Mouse (Mus musculus): Measurements from ENCODE around the gene Bbs1. TPM values are rescaled to one million over a fixed set of nuclear protein-coding genes. Genes with fewer than 3 reads are reported as not detected.
A peak's percentile ranks its signal among the peaks of the same experiment; 100 is the strongest.

The Bbs1 gene
- total and polyA plus RNA-seq, 3 experiments, result 1.2 to 1.9 TPM; not detected in 1

- peak; percentile 99 for TF ChIP-seq MXI1 (IDR thresholded peaks at IDR 0.05; ENCODE audit: low read depth, low read length)
Observed at GRCm38 (mm10) chr19:4839149-4839548, 67.3 kb downstream of the Bbs1 start, which contains the start of the genes Ccs and Ccdc87 (continued).

- peak overlapping the region; percentile 74 for H3K9ac ChIP-seq (ENCODE audit: control insufficient read depth, low read depth, low read length, poor library complexity, severe bottlenecking)
- peaks cover 8% of the 10 kb centered on the region for H3K79me2 ChIP-seq (ENCODE audit: control insufficient read depth, insufficient read depth, low read length, poor library complexity)
- peaks cover 0 to 6% of the 10 kb centered on the region in 2 experiments; a peak in 2 of 4 replicates for H3K36me3 ChIP-seq (ENCODE audit: control insufficient read depth in 1 of 2, insufficient read depth in 2 of 2, low read length in 2 of 2)
- TF ChIP-seq MYC (IDR thresholded peaks at IDR 0.05; ENCODE audit: low read depth, low read length), result peak; percentile 67; the same call in 1 of the 2 replicates
- TF ChIP-seq GABPA (IDR thresholded peaks at IDR 0.05; ENCODE audit: low read depth, low read length), result no peak
- TF ChIP-seq MXI1 (IDR thresholded peaks at IDR 0.05; ENCODE audit: low read depth, low read length), result no peak
- no peak for DNase-seq (ENCODE audit: low read depth, low spot score)
- no peaks in the 10 kb centered on the region for H3K27me3 ChIP-seq (ENCODE audit: control insufficient read depth in 1 of 2, insufficient read depth in 2 of 2, low read length in 2 of 2)
- H3K4me1 ChIP-seq (ENCODE audit: control insufficient read depth in 1 of 2, insufficient read depth in 2 of 2, low read length in 2 of 2), result peaks cover 17 to 19% of the 10 kb centered on the region in 2 experiments
- H3K27ac ChIP-seq (ENCODE audit: control insufficient read depth, low read depth, low read length), result no peak overlapping the region
- H3K4me3 ChIP-seq (ENCODE audit: control insufficient read depth in 1 of 2, insufficient read depth in 1 of 2, low read depth in 2 of 2, low read length in 2 of 2), result peak overlapping the region; percentile 77 to 91
- no peaks in the 10 kb centered on the region for H3K9me3 ChIP-seq (replicated peaks; ENCODE audit: insufficient read depth, low read length)
Observed at GRCm38 (mm10) chr19:4838526-4839140, 67.8 kb downstream of the Bbs1 start.

GRCm38 (mm10) chr19:4837049-4837448, 69.4 kb downstream of the Bbs1 start:
- peaks cover 11 to 19% of the 10 kb centered on the region in 2 experiments for H3K4me1 ChIP-seq (ENCODE audit: control insufficient read depth in 1 of 2, insufficient read depth in 2 of 2, low read length in 2 of 2)
- no peak overlapping the region for H3K27ac ChIP-seq (ENCODE audit: control insufficient read depth, low read depth, low read length)
- no peaks in the 10 kb centered on the region for H3K9me3 ChIP-seq (replicated peaks; ENCODE audit: insufficient read depth, low read length)
- DNase-seq (ENCODE audit: low read depth, low spot score), result no peak
- no peaks in the 10 kb centered on the region for H3K27me3 ChIP-seq (ENCODE audit: control insufficient read depth in 1 of 2, insufficient read depth in 2 of 2, low read length in 2 of 2)
- H3K79me2 ChIP-seq (ENCODE audit: control insufficient read depth, insufficient read depth, low read length, poor library complexity), result peaks cover 8% of the 10 kb centered on the region
- no peak overlapping the region for H3K4me3 ChIP-seq (ENCODE audit: control insufficient read depth in 1 of 2, insufficient read depth in 1 of 2, low read depth in 2 of 2, low read length in 2 of 2)
- no peak for TF ChIP-seq EP300 (IDR thresholded peaks at IDR 0.05; ENCODE audit: low read depth in 1 of 2, low read length in 2 of 2)
- no peak for TF ChIP-seq SIN3A (IDR thresholded peaks at IDR 0.05; ENCODE audit: low read length)
- TF ChIP-seq ZKSCAN1 (IDR thresholded peaks at IDR 0.05; ENCODE audit: low read depth, low read length), result no peak
- no peak for TF ChIP-seq MXI1 (IDR thresholded peaks at IDR 0.05; ENCODE audit: low read depth, low read length)
- peaks cover 0 to 6% of the 10 kb centered on the region in 2 experiments; a peak in 3 of 4 replicates for H3K36me3 ChIP-seq (ENCODE audit: control insufficient read depth in 1 of 2, insufficient read depth in 2 of 2, low read length in 2 of 2)
- no peak overlapping the region for H3K9ac ChIP-seq (ENCODE audit: control insufficient read depth, low read depth, low read length, poor library complexity, severe bottlenecking)

Other genes with a start within 250 kb of the Bbs1 start
- 0.39 and 2.1 TPM in 2 replicates for gene Gm960, start 208.0 kb downstream of the Bbs1 start, total RNA-seq (2012; rRNA removed)
- 1 to 10 TPM in 1 of 2 experiments, not detected in 1; 2.3 TPM for gene Gm960, start 208.0 kb downstream of the Bbs1 start, polyA plus RNA-seq (2012; ENCODE audit: insufficient read depth in 1 of 2, insufficient read length in 2 of 2, low read depth in 1 of 2, low replicate concordance in 2 of 2, missing spikeins in 1 of 2)
- gene Sptbn2, start 195.5 kb downstream of the Bbs1 start, total RNA-seq (2012; rRNA removed), result 0.20 and 0.31 TPM in 2 replicates
- gene Sptbn2, start 195.5 kb downstream of the Bbs1 start, polyA plus RNA-seq (2012; ENCODE audit: insufficient read depth in 1 of 2, insufficient read length in 2 of 2, low read depth in 1 of 2, low replicate concordance in 2 of 2, missing spikeins in 1 of 2), result under 1 TPM in 1 of 2 experiments, not detected in 1; 0.79 TPM
- gene Rbm4b, start 150.1 kb downstream of the Bbs1 start, total RNA-seq (2012; rRNA removed), result 7.0 and 7.4 TPM in 2 replicates
- gene Rbm4b, start 150.1 kb downstream of the Bbs1 start, polyA plus RNA-seq (2012; ENCODE audit: insufficient read depth in 1 of 2, insufficient read length in 2 of 2, low read depth in 1 of 2, low replicate concordance in 2 of 2, missing spikeins in 1 of 2), result 10 to 100 TPM in 1 of 2 experiments, not detected in 1; 11.1 TPM
- gene Rbm4, start 112.7 kb downstream of the Bbs1 start, total RNA-seq (2012; rRNA removed), result 51.6 and 57.1 TPM in 2 replicates
- gene Rbm4, start 112.7 kb downstream of the Bbs1 start, polyA plus RNA-seq (2012; ENCODE audit: insufficient read depth in 1 of 2, insufficient read length in 2 of 2, low read depth in 1 of 2, low replicate concordance in 2 of 2, missing spikeins in 1 of 2), result 10 to 100 TPM in 1 of 2 experiments, not detected in 1; 31.4 TPM
- gene Gm21992, start 95.0 kb downstream of the Bbs1 start, total RNA-seq (2012; rRNA removed), result 10.6 and 10.8 TPM in 2 replicates
- 10 to 100 TPM in 1 of 2 experiments, not detected in 1; 21.9 TPM for gene Gm21992, start 95.0 kb downstream of the Bbs1 start, polyA plus RNA-seq (2012; ENCODE audit: insufficient read depth in 1 of 2, insufficient read length in 2 of 2, low read depth in 1 of 2, low replicate concordance in 2 of 2, missing spikeins in 1 of 2)
- 44.7 and 49.0 TPM in 2 replicates for gene Rbm14, start 95.0 kb downstream of the Bbs1 start, total RNA-seq (2012; rRNA removed)
- 10 to 100 TPM in 1 of 2 experiments, not detected in 1; 82.3 TPM for gene Rbm14, start 95.0 kb downstream of the Bbs1 start, polyA plus RNA-seq (2012; ENCODE audit: insufficient read depth in 1 of 2, insufficient read length in 2 of 2, low read depth in 1 of 2, low replicate concordance in 2 of 2, missing spikeins in 1 of 2)
- gene Ccs, start 67.3 kb downstream of the Bbs1 start, total RNA-seq (2012; rRNA removed), result 43.3 and 48.3 TPM in 2 replicates
- gene Ccs, start 67.3 kb downstream of the Bbs1 start, polyA plus RNA-seq (2012; ENCODE audit: insufficient read depth in 1 of 2, insufficient read length in 2 of 2, low read depth in 1 of 2, low replicate concordance in 2 of 2, missing spikeins in 1 of 2), result 10 to 100 TPM in 1 of 2 experiments, not detected in 1; 56.6 TPM
- gene Ccdc87, start 67.3 kb downstream of the Bbs1 start, total RNA-seq (2012; rRNA removed), result 0.04 TPM in 1 of 2 replicates, not detected in the other
- gene Ccdc87, start 67.3 kb downstream of the Bbs1 start, polyA plus RNA-seq (2012; ENCODE audit: insufficient read depth in 1 of 2, insufficient read length in 2 of 2, low read depth in 1 of 2, low replicate concordance in 2 of 2, missing spikeins in 1 of 2), result under 1 TPM in 1 of 2 experiments, not detected in 1; 0.06 TPM
- not detected in 2 replicates for gene Ctsf, start 51.5 kb downstream of the Bbs1 start, total RNA-seq (2012; rRNA removed)
- gene Ctsf, start 51.5 kb downstream of the Bbs1 start, polyA plus RNA-seq (2012; ENCODE audit: insufficient read depth in 1 of 2, insufficient read length in 2 of 2, low read depth in 1 of 2, low replicate concordance in 2 of 2, missing spikeins in 1 of 2), result not detected
- 1.0 and 1.3 TPM in 2 replicates for gene Actn3, start 28.7 kb downstream of the Bbs1 start, total RNA-seq (2012; rRNA removed)
- gene Actn3, start 28.7 kb downstream of the Bbs1 start, polyA plus RNA-seq (2012; ENCODE audit: insufficient read depth in 1 of 2, insufficient read length in 2 of 2, low read depth in 1 of 2, low replicate concordance in 2 of 2, missing spikeins in 1 of 2), result under 1 TPM in 1 of 2 experiments, not detected in 1; 0.65 TPM
- 12.9 and 15.8 TPM in 2 replicates for gene Zdhhc24, start 28.0 kb downstream of the Bbs1 start, total RNA-seq (2012; rRNA removed)
- gene Zdhhc24, start 28.0 kb downstream of the Bbs1 start, polyA plus RNA-seq (2012; ENCODE audit: insufficient read depth in 1 of 2, insufficient read length in 2 of 2, low read depth in 1 of 2, low replicate concordance in 2 of 2, missing spikeins in 1 of 2), result 10 to 100 TPM in 1 of 2 experiments, not detected in 1; 21.1 TPM
- 58.7 and 59.4 TPM in 2 replicates for gene Dpp3, start 21.7 kb upstream of the Bbs1 start, total RNA-seq (2012; rRNA removed)
- 10 to 100 TPM in 1 of 2 experiments, not detected in 1; 82.7 TPM for gene Dpp3, start 21.7 kb upstream of the Bbs1 start, polyA plus RNA-seq (2012; ENCODE audit: insufficient read depth in 1 of 2, insufficient read length in 2 of 2, low read depth in 1 of 2, low replicate concordance in 2 of 2, missing spikeins in 1 of 2)
- gene Peli3, start 36.5 kb upstream of the Bbs1 start, total RNA-seq (2012; rRNA removed), result 0.08 TPM in 1 of 2 replicates, not detected in the other
- gene Peli3, start 36.5 kb upstream of the Bbs1 start, polyA plus RNA-seq (2012; ENCODE audit: insufficient read depth in 1 of 2, insufficient read length in 2 of 2, low read depth in 1 of 2, low replicate concordance in 2 of 2, missing spikeins in 1 of 2), result under 1 TPM in 1 of 2 experiments, not detected in 1; 0.33 TPM
- 98.5 and 108 TPM in 2 replicates for gene Mrpl11, start 55.5 kb upstream of the Bbs1 start, total RNA-seq (2012; rRNA removed)
- 100 to 1,000 TPM; 124 to 317 TPM for gene Mrpl11, start 55.5 kb upstream of the Bbs1 start, polyA plus RNA-seq (2012; ENCODE audit: insufficient read depth in 1 of 2, insufficient read length in 2 of 2, low read depth in 1 of 2, low replicate concordance in 2 of 2, missing spikeins in 1 of 2)
- not detected in 2 replicates for gene Npas4, start 83.7 kb upstream of the Bbs1 start, total RNA-seq (2012; rRNA removed)
- gene Npas4, start 83.7 kb upstream of the Bbs1 start, polyA plus RNA-seq (2012; ENCODE audit: insufficient read depth in 1 of 2, insufficient read length in 2 of 2, low read depth in 1 of 2, low replicate concordance in 2 of 2, missing spikeins in 1 of 2), result not detected
- 2.1 and 3.2 TPM in 2 replicates for gene Slc29a2, start 117.2 kb upstream of the Bbs1 start, total RNA-seq (2012; rRNA removed)
- gene Slc29a2, start 117.2 kb upstream of the Bbs1 start, polyA plus RNA-seq (2012; ENCODE audit: insufficient read depth in 1 of 2, insufficient read length in 2 of 2, low read depth in 1 of 2, low replicate concordance in 2 of 2, missing spikeins in 1 of 2), result 10 to 100 TPM in 1 of 2 experiments, not detected in 1; 10.9 TPM
- 6.9 and 7.8 TPM in 2 replicates for gene B4gat1, start 132.2 kb upstream of the Bbs1 start, total RNA-seq (2012; rRNA removed)
- gene B4gat1, start 132.2 kb upstream of the Bbs1 start, polyA plus RNA-seq (2012; ENCODE audit: insufficient read depth in 1 of 2, insufficient read length in 2 of 2, low read depth in 1 of 2, low replicate concordance in 2 of 2, missing spikeins in 1 of 2), result 1 to 10 TPM in 1 of 2 experiments, not detected in 1; 9.6 TPM
- gene AC124502.3, start 132.3 kb upstream of the Bbs1 start, total RNA-seq (2012; rRNA removed), result 1.1 and 2.1 TPM in 2 replicates
- under 1 TPM in 1 of 2 experiments, not detected in 1; 0.75 TPM for gene AC124502.3, start 132.3 kb upstream of the Bbs1 start, polyA plus RNA-seq (2012; ENCODE audit: insufficient read depth in 1 of 2, insufficient read length in 2 of 2, low read depth in 1 of 2, low replicate concordance in 2 of 2, missing spikeins in 1 of 2)
- gene Brms1, start 134.7 kb upstream of the Bbs1 start, total RNA-seq (2012; rRNA removed), result 22.3 and 29.6 TPM in 2 replicates
- 10 to 100 TPM in 1 of 2 experiments, not detected in 1; 78.6 TPM for gene Brms1, start 134.7 kb upstream of the Bbs1 start, polyA plus RNA-seq (2012; ENCODE audit: insufficient read depth in 1 of 2, insufficient read length in 2 of 2, low read depth in 1 of 2, low replicate concordance in 2 of 2, missing spikeins in 1 of 2)
- 0.33 and 0.42 TPM in 2 replicates for gene Rin1, start 143.9 kb upstream of the Bbs1 start, total RNA-seq (2012; rRNA removed)
- 1 to 10 TPM in 1 of 2 experiments, not detected in 1; 1.3 TPM for gene Rin1, start 143.9 kb upstream of the Bbs1 start, polyA plus RNA-seq (2012; ENCODE audit: insufficient read depth in 1 of 2, insufficient read length in 2 of 2, low read depth in 1 of 2, low replicate concordance in 2 of 2, missing spikeins in 1 of 2)
- gene Cd248, start 161.4 kb upstream of the Bbs1 start, total RNA-seq (2012; rRNA removed), result 0.23 and 0.27 TPM in 2 replicates
- under 1 TPM in 1 of 2 experiments, not detected in 1; 0.86 TPM for gene Cd248, start 161.4 kb upstream of the Bbs1 start, polyA plus RNA-seq (2012; ENCODE audit: insufficient read depth in 1 of 2, insufficient read length in 2 of 2, low read depth in 1 of 2, low replicate concordance in 2 of 2, missing spikeins in 1 of 2)
- gene Tmem151a, start 178.9 kb upstream of the Bbs1 start, total RNA-seq (2012; rRNA removed), result 0.29 TPM in 1 of 2 replicates, not detected in the other
- under 1 TPM in 1 of 2 experiments, not detected in 1; 0.63 TPM for gene Tmem151a, start 178.9 kb upstream of the Bbs1 start, polyA plus RNA-seq (2012; ENCODE audit: insufficient read depth in 1 of 2, insufficient read length in 2 of 2, low read depth in 1 of 2, low replicate concordance in 2 of 2, missing spikeins in 1 of 2)
- gene Yif1a, start 181.9 kb upstream of the Bbs1 start, total RNA-seq (2012; rRNA removed), result 57.5 and 64.3 TPM in 2 replicates
- 10 to 100 TPM in 1 of 2 experiments, not detected in 1; 54.0 TPM for gene Yif1a, start 181.9 kb upstream of the Bbs1 start, polyA plus RNA-seq (2012; ENCODE audit: insufficient read depth in 1 of 2, insufficient read length in 2 of 2, low read depth in 1 of 2, low replicate concordance in 2 of 2, missing spikeins in 1 of 2)
- gene Cnih2, start 191.9 kb upstream of the Bbs1 start, total RNA-seq (2012; rRNA removed), result 0.65 and 1.0 TPM in 2 replicates
- gene Cnih2, start 191.9 kb upstream of the Bbs1 start, polyA plus RNA-seq (2012; ENCODE audit: insufficient read depth in 1 of 2, insufficient read length in 2 of 2, low read depth in 1 of 2, low replicate concordance in 2 of 2, missing spikeins in 1 of 2), result 1 to 10 TPM in 1 of 2 experiments, not detected in 1; 2.7 TPM
- 86.4 and 94.9 TPM in 2 replicates for gene Rab1b, start 200.4 kb upstream of the Bbs1 start, total RNA-seq (2012; rRNA removed)
- gene Rab1b, start 200.4 kb upstream of the Bbs1 start, polyA plus RNA-seq (2012; ENCODE audit: insufficient read depth in 1 of 2, insufficient read length in 2 of 2, low read depth in 1 of 2, low replicate concordance in 2 of 2, missing spikeins in 1 of 2), result 100 to 1,000 TPM in 1 of 2 experiments, not detected in 1; 162 TPM
- 7.3 TPM in 2 replicates for gene Klc2, start 211.9 kb upstream of the Bbs1 start, total RNA-seq (2012; rRNA removed)
- gene Klc2, start 211.9 kb upstream of the Bbs1 start, polyA plus RNA-seq (2012; ENCODE audit: insufficient read depth in 1 of 2, insufficient read length in 2 of 2, low read depth in 1 of 2, low replicate concordance in 2 of 2, missing spikeins in 1 of 2), result 10 to 100 TPM in 1 of 2 experiments, not detected in 1; 30.3 TPM